Mouse (Mus musculus) 3T3-L1 (cell line): Measurements from ENCODE around the gene Bcr.
"Not testable (repeated sequence)": the region's sequence is repeated elsewhere in the genome, so short reads cannot be mapped to it uniquely, and the experiment has no call there.

ENCODE experiments used
- DNase-seq: peaks from one replicate; pipeline ENCODE4 v3.0.0-alpha.2; 2015; ENCODE audit warnings: low read depth, low spot score

Bcr gene

DNA sequence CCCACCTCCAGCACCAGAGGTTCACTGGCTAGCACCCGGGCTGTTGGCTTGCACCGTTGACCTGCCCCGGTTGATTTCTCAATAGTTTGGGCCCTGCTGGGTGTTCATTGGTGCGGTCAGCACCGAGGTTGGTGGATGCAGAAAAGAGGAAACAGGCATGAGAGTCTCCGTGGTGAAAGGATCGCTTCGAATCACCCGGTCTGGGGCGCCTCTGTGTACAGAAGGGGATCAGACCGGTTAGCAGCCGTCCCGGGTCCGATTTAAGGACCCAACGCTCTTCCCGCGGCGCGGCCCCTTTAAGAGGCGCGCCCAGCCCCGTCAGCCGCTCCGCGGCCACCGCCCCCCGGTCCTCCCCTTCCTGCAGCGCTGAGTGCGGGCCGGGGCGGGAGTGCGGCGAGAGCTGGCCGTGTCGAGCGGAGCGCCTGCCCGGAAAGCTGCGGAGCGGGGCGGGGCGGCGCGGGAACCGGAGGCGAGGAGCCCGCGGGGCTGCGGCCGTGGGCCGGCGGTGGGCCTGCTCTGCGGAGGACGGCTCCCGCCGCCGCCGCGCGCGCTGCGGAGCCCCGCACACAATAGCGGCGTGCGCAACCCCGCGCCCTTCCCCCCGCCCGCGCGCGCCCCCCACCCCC, at the start of gene Bcr:
TSS of gene Bcr (plus strand) at position 376 of the 626 bp plus-strand sequence.
- DNase-seq = peak; percentile 53

DNA sequence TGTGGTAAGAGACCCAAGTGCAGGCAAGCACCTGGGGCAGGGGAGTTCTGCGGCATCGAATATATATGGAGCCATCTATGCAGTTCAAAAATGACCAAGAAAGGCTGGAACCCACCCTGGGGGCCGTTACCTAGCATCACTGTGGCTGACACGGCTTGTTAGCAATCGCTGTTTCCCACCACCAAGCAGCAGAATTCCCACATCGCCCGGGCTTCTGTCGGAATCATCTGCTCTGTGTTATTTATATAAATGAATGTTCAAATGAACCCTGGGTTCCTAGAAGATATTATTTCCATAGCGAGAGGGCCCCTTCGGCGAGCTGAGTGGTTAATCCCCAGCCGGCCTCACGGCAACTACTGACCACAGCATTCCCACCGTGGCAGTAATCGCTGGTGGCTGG, 49.7 kb upstream of the Bcr start:
- no peak for DNase-seq

DNA sequence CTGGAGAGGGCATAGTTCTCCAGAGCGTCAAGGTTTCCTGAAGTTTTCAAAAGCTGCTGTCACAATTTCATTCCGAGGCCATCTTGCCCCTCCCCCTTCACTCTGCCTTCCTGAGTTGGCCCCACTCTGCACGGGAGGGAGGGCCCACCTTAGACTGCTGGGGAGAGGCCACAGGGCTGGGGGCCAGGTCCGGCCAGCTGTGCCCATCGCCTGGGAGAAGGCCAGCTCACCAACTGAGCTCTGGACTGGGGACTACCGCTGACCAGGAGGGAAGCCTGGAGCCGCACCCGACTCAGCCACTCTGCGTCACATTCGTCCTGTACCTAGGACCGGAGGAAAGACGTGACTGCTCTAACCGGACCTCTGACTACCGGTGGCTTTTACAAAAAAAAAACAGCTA, 44.9 kb upstream of the Bcr start:
- no peak for DNase-seq

DNA sequence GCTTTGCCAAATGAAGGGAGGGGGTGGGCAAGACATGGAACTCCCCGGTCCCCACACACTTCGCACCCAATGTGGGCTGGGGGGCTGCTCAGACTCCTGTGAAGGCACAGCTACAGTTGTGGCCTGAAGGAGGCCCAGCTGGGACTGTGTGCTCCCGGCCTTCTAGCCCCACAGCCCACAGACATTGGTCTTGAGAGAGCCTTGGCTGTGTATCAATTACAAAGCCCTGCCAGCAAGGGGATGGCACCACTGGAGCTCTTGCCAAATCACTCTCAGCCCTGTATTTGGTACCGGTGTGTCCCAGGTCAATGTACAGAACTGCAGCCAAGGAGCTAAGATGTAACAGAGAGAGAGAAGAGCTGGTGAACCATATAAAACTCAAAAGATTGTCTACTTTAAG, 43.9 kb upstream of the Bcr start:
- DNase-seq = no peak

DNA sequence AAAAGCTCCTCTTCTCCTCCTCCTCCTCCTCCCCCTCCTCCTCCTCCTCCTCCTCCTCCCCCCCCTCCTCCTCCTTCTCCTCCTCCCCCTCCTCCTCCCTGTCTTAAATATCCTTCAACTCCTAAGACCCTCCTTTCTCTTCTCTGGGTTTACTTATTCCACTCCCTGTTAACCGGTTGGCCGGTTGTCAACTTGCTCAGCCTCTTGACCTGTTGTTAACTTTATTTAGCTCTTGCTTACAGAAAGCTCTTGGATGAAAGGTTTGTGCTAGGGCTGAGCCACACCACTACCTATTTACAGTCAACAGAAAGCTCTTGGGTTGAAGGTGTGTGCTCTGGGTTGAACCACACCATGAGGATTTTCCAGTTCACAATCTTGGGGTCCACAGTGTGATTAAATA, 40.1 kb upstream of the Bcr start:
- DNase-seq = no peak

DNA sequence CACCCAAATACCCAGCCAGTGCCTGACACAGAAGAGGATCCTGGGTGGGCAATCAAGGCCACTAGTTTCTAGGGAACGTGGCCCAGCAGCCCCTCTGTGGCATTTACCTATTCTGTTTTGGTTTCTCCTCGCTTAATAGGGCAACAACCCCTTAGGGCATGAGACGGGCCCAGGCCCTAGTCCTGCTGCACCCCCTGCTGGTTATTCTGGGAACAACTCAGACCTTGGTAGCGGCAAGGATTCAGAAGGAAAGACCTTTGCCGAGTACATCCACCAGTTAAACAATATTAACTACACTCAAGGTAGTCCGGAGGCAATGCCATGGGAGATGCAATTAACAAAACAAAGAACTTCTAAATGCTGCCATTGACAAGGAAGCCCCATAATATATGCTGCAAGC, 39.3 kb upstream of the Bcr start:
- DNase-seq = peak; percentile 73

DNA sequence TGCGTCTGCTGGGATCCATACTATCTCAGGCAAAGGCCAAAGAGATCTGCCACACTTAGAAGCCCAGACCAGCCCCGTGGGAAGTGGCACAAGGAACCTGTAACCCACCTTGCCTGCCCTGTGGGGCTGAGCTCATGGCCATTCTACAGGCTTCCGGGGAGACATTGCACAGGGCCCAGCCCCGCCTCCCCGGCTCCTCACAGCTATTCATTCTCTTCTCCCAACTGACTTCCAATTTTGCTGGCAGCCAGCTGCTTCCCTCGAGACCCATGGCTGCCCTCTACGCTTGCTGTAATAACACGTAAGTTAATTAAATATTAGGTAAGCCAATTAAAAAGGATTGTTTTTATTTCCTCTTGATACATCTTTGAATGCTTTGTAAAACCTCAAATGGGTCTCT, 33.9 kb upstream of the Bcr start:
- DNase-seq = no peak

DNA sequence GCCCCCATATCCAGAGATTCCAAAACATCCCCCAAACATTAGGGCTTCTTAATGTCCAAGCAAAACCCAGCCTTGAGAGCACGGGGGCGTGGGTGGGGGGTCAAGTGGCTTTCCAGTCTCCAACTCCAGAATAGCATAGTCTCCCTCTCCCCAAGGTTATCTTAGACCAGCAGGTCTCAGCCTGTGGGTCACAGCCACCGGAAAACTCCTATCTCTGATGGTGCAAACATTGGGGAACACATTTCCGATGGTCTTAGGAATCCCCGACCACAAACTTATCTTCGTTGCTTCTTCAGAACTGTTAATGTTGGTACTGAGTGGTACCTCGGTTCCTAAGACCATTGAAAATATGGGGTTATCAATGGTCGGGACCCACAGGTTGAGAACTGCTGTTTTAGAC, 31.6 kb upstream of the Bcr start:
- no peak for DNase-seq

DNA sequence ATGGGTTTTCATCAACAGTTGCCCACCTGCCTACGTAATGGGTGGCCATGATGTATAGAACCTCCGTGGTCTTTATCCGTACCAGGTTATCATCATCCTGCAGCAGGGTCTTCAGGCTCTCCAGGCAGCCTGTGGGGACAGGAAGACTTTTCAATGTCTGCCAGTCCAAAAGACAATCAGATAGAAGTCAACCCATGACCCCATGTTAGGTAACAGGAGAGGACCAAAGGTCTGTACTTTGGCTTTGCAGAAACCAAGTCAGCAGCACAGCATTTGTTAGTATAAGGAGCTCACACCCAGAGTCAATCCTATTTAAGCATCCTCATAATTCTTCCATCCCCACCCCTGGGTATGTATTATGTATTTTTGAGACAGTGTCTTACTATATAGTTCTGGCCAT, 30.7 kb upstream of the Bcr start:
- no peak for DNase-seq

DNA sequence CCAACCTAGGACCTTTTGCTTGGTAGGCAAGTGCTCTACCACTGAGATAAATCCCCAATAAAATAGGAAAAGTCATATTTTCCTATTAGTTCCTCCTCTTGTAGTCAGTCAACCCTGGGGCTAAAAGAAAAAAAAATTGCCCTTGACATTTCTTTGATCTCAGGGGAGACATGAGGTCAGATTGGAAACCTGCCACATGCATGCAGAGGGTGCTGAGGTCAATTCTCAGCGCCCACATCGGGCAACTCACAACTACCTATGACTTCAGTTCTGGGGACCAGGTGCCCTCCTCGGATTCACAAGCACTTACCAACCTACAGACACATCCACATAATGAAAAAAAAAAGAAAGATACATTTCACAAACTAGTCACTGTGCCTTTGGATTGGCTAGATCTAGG, 30.2 kb upstream of the Bcr start:
- DNase-seq = no peak

DNA sequence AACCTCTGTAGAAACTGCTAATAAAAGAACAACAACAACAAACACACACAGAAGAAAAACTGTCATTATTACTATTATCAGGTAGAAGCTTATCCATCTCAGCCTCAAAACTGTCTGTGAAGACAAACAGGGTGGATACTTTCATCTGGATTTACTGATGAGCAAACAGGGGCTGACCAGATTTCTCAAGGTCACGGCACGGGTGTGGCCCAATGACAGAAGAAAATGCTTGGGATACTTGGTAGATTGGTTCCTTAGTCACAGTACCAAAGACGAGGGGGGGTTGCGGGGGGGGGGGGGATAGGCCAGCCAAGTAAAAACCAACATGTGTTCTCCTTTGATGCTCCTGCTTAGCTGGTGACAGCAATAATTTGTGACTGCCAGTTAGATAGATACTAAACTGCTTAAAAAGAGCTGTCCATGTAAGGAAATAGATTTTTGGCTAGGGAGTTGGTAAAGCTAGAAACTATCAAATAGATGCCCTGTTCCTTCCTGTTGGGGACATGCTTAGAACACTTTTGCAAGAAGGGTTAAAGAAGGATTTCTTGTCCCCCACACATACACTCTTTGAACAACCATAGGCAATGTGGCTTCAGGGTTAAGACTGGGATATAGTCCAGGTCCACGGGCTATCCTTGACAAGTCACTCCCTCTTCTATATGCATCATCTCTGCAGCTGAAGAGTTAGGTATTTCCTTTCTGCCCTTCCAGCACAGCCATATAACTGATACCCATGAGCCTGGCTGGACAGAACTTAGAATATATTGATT, 28.9 kb upstream of the Bcr start:
- peak; percentile 54 for DNase-seq

DNA sequence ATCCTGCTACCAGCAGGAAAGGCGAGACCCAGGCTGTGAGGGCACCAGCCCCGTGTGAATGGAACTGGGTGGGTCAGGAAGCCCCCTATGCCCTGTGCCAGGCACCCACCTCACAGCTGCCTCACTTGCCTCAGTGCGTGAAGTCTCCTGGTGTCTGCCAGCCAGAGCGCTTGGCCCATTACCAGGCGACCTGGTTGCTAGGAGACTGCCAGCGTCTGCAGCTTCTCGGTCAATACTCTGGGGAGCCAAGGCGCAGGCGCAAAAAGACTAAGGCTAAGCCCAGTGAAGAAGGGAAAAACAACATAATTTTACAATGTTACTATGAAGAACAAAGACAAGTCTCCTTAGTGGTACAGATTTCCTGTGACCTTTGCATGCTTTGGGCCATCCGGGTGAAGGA, 28.0 kb upstream of the Bcr start, which contains the start of gene Rsph14:
TSS of gene Rsph14 (minus strand) at position 192 of the 400 bp plus-strand sequence.
- DNase-seq = no peak

DNA sequence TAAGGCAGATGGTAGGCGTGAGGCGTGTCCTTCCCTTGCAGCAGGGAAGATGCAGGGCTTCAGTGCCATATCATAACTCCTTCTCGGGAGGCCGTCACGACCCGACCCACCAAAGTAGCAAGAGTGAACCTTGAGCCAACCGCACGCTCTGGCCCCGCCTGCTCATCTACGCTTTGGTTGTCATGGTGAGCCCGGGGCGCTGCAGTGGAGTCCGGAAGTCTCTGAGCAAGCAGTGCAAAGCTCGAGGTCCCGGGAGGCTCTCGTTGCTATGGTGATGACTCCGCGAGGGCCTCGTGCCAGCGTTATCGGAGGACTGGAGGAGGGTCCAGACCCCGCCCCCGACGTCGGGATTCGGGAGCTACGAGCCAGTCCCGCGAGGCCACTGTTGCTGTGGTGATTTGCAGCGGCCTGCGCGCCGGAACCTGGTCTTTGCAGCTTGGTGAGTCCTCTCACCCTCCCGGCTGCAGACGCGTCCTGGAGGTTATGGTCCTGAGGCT, 23.5 kb upstream of the Bcr start, which contains the start of gene Rab36:
TSS of gene Rab36 (plus strand) at position 176 of the 497 bp plus-strand sequence.
- peak; percentile 99 for DNase-seq

DNA sequence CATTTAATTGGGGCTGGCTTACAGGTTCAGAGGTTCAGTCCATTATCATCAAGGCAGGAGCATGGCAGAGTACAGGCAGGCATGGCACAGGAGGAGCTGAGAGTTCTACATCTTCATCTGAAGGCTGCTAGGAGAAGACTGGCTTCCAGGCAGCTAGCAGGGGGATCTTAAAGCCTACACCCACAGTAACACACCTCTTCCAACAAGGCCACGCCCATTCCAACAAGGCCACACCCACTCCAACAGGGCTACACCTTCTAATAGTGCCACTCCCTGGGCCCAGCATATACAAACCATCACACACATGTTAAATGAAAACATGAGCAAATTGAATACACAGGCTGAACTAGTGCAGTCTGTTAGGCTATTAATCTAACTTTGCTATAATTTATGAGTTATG, 18.3 kb upstream of the Bcr start:
- DNase-seq = not testable (repeated sequence)

DNA sequence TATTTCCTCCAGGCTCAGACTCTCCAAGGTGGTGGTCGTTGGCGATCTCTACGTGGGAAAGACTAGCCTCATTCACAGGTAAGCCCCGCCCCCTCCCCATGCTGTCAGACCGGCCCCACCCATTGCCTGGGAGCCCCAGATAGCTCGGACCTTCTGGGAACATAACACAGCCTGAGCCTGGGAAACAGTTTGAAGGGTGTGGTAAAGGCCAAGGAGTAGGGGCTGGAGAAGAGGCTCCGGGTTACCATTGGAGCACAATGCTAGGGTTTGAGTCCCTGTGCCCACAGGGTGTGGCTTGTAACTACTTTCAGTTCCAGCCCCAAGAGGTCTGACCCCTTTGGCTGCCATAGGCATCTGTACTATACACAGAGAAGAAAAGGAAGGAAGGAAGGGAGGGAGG, 15.9 kb upstream of the Bcr start:
- no peak for DNase-seq

DNA sequence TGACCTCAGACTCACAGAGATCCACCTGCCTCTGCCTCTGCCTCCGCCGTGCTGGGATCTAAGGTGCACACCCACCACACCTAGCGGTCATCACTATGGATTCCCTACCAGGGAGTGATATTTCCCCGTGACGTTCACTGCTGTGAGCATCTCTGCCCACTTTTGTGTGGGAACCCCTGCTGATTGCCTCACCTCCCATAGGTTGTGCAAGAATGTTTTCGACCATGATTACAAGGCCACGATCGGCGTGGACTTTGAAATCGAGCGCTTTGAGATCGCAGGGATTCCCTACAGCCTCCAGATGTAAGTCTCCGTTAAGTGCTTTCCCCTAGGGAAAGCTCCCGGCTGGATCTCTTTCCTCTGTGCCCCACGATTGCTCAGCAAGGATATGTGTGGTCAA, 14.6 kb upstream of the Bcr start:
- no peak for DNase-seq

DNA sequence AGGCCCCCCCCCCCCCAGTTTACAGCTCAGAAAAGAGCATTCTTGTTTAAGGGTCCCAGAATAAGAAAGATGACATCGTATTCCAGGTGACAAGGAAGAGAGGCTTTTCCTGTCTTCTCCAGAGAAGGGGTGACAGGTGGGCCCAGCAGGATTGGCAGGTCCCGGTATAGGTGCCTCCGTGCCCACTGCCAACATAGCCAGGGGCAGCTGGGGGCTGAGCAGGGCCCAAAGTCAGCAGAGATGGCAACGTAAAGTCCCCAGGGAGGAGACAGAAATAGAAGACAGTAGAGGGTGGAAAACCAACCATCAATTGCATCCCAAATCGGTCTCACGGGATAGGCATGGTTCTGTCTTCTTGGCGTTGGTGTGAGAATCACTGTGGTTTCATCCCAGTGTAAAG, 11.7 kb upstream of the Bcr start:
- DNase-seq = no peak

DNA sequence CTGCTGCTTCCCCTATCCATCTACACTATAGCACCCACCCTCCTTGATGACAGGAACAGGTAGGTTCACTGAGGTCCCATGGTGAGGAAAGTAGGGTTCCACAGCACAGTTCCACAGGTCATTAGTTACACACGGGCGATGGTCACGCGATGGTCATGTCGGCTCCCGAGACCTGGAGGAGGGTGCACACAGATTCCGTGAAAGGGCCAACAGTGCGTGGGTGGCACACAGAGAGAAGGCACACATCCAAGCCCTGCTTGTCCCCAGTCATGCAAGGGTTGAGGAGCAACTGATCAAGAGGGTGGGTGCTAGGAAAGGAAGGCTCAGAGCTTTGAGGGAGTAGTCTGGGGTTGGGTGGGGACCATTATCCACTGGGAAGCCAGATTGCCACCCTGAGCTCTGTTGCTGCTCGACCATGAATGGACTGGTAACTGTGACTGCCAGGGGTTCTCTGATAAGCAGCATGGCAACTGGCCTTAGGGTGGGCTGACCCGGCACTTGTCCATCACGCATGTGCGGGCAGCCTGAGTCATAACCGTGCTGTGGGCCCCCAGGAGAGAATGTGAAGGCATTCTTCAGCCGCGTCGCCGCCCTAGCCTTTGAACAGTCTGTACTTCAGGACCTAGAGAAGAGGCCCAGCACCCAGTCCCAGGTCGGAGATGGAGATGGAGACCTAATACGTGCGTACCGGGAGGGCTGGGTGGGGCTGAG, 8.9 kb upstream of the Bcr start:
- DNase-seq = no peak

DNA sequence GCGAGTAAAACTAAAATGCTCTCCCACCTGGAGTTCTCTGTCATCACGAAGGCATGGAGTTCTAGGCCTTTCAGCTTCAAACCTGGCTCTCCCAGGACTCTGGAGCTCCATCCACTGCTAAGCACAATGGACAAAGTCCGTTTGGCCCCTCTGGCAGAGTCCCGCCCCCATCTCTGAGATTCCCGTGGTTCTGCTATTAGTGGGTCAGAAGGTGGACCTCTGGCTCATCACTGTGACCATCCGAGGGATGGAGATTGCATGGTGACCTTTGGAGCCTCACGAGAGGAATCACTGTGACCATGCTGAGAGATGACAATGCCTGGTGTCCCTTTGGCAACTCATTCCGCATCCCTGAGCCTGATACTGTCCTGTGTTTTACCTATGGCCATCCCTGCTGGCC, 7.5 kb upstream of the Bcr start:
- DNase-seq = no peak

DNA sequence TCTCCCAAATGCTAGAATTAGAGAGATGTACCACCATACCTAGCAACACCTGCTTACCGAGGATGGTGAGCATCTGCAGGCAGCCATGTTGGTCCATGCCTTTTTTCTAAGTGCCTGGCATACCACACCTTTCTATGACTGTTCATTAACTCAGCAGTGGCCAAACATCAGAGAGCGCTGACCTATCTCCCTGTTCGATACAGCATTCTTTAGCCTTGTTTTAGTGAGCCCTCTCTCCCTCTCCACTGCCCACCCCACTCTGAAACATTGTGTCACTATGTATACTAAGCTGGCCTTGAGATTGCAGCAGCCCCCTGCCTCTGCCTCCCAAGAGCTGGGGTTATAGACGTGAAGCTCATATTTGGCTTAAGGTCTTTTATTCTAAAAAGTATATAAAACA, 6.7 kb upstream of the Bcr start:
- no peak for DNase-seq

DNA sequence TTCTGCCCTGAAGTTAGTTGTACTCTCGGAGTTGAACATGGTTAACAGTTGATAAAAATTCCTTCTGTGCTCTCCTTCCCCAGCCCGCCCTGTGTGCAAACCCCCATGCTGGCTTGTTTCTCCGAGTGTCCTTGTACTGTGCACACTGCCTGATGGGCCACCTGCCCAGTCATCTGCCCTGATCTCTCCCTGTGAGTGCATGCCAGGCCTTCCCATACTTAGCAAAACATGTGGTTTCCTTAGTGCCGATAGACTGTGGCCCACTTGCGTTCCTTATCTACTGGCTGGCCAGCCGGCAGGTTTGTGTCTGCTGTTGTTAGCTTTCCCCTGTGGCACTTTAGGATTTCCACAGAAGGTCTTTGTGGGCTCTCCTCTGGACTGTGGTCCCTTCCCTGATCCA, 6.3 kb upstream of the Bcr start:
- DNase-seq = no peak

DNA sequence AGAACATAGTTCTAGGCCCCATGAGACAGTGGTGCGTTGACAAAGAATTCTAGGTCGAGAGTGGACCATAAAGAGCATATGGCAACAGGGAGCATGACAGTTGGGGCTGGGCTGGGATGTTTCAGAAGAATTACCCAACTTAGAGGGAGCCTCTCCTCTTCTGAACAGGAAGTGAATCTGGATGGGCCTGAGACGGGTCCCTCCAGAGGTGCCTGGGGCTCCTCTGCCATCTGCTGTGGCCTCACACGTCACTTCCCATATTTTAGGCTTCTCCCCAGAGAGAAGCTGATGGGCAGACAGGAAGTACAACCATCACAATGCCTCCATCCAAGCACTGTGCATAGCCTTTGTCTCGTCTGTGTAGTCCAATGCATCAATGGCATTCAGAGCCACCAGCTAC, 4.7 kb upstream of the Bcr start:
- no peak for DNase-seq

DNA sequence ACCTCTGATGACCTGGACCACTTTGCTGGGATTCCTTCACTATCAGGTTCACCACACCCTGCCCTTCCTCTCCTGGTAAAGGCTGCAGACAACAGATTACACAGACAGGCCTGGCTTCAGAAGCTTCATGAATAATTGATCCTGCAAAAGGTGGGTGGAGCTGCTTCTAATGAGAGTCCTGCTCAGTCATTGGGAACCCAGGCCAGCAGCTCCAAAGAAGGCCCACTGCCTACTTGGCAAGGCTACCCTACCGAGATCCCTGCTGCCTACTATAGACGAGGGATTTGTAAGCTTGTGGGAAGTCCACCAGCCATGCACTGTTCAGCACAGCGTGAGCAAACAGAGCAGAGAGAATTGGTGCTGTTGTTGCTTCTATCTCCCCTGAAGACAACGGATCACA, 4.1 kb upstream of the Bcr start:
- no peak for DNase-seq
